In the genomic region with DNA sequence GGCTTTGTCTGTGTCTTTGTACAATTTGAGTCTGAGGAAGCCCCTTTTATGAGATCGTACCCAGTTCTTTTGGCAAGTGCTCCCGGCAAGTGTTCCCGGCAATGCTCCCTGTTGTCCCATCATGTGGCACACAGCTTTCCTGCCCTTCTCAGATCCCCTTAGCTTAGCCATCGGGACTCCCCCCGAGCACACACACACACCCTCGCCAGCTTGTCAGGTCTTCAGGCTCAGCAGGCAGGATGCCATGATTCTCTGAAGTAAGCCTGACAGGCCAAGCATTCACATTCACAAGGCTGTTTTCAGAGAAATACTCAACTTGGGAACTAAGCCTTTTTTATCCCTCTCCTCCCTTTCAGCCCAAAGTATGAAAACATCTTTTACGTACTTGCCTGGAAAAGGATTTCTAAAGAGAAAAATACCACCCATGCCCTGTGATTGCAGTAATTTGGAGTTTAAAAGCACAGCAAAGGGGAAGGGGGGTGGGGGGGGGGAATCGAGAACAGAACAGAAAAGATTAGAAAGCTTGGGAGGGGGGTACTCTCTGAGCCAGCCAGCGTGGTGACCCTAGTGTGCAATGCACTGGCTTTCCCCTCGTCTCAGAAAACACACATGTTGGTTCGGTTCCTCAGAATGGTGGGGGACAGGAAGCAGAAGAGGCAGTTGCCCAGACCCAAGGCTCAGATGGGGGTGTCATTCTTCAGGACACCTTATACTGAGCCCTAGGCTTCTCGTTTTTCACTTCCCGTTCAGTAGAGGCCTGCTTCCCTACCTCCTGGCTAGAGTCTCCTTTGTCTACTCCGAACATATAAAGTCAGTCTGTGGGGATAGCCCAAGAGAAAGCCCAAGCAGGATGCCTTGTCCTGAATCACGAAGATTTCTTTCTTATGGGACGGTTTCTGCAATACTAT, we compare ENCODE assay signal across 12 mouse cellular contexts. TPM values are rescaled to one million over a fixed set of nuclear protein-coding genes. Genes with fewer than 3 reads are reported as not detected.
DNase-seq lines count a peak whose midpoint lies in the region; ATAC-seq and TF ChIP-seq lines count a peak whose summit lies in the region.
"Had no signal": no experiment of that assay in that cellular context is flagged by ENCODE, and none has a peak within 500 bp of the region (broad histone marks: within the 10 kb centered on the region; RNA-seq: fewer than 3 reads in every experiment).

No protein-coding gene starts in this region.

- peak overlapping the region; percentile 34 for H3K27ac ChIP-seq in liver, postnatal 0 days (ENCODE audit: low read depth)
- H3K27ac ChIP-seq in liver, embryonic 12.5 days, result no peak overlapping the region
- H3K27ac ChIP-seq in forebrain, embryonic 16.5 days (ENCODE audit: low read length), result peak overlapping the region; percentile 20; the same call in 1 of the 2 replicates
- H3K27ac ChIP-seq in midbrain, postnatal 0 days (ENCODE audit: low read depth, low read length), result no peak overlapping the region
- no peak overlapping the region for H3K27ac ChIP-seq in intestine, postnatal 0 days (ENCODE audit: low read depth, low read length)
- H3K27ac ChIP-seq: heart, adult 2 months had no signal

- TF ChIP-seq EP300 in liver, postnatal 0 days (IDR thresholded peaks at IDR 0.05; ENCODE audit: low read depth), result no peak

- no peak overlapping the region for H3K9ac ChIP-seq in liver, postnatal 0 days (replicated peaks)
- H3K9ac ChIP-seq in liver, embryonic 12.5 days, result no peak overlapping the region
- H3K9ac ChIP-seq in forebrain, embryonic 16.5 days (replicated peaks; ENCODE audit: low read depth, low read length), result no peak overlapping the region
- H3K9ac ChIP-seq in midbrain, postnatal 0 days (replicated peaks; ENCODE audit: low read length, poor library complexity, severe bottlenecking), result no peak overlapping the region
- no peak overlapping the region for H3K9ac ChIP-seq in intestine, postnatal 0 days (ENCODE audit: low read depth, low read length)

- H3K36me3 ChIP-seq in liver, postnatal 0 days (replicated peaks; ENCODE audit: insufficient read depth, low read length), result no peaks in the 10 kb centered on the region
- no peaks in the 10 kb centered on the region for H3K36me3 ChIP-seq in liver, embryonic 12.5 days
- no peaks in the 10 kb centered on the region for H3K36me3 ChIP-seq in forebrain, embryonic 16.5 days (ENCODE audit: control insufficient read depth, insufficient read depth)
- no peaks in the 10 kb centered on the region for H3K36me3 ChIP-seq in midbrain, postnatal 0 days (ENCODE audit: insufficient read depth, low read length)
- no peaks in the 10 kb centered on the region for H3K36me3 ChIP-seq in intestine, postnatal 0 days (ENCODE audit: control insufficient read depth, insufficient read depth)
- H3K36me3 ChIP-seq: G1E had no signal

- WGBS in liver, postnatal 0 days (ENCODE audit: insufficient replicate concordance), result 61% methylated on average over 16 of the region's 16 CpGs
- 60% methylated on average over 16 of the region's 16 CpGs for WGBS in liver, embryonic 12.5 days (ENCODE audit: insufficient replicate concordance)
- WGBS in forebrain, embryonic 16.5 days, result 20% methylated on average over 16 of the region's 16 CpGs
- WGBS in midbrain, postnatal 0 days, result 39% methylated on average over 16 of the region's 16 CpGs
- WGBS in intestine, postnatal 0 days, result 84% methylated on average over 16 of the region's 16 CpGs

- H3K4me2 ChIP-seq in liver, postnatal 0 days (ENCODE audit: low read depth, low read length), result 0 out of 2 replicates have a peak overlapping the region, but pooled peaks have one; percentile 6
- H3K4me2 ChIP-seq in liver, embryonic 12.5 days, result no peak overlapping the region
- H3K4me2 ChIP-seq in forebrain, embryonic 16.5 days (ENCODE audit: low read length), result peak overlapping the region; percentile 34
- no peak overlapping the region for H3K4me2 ChIP-seq in midbrain, postnatal 0 days (ENCODE audit: low read depth, low read length, poor library complexity, severe bottlenecking)
- H3K4me2 ChIP-seq in intestine, postnatal 0 days (replicated peaks; ENCODE audit: low read depth), result no peak overlapping the region

- peaks cover 16% of the 10 kb centered on the region for H3K4me1 ChIP-seq in liver, postnatal 0 days (ENCODE audit: insufficient read depth)
- peaks cover 10% of the 10 kb centered on the region for H3K4me1 ChIP-seq in liver, embryonic 12.5 days
- peaks cover 27% of the 10 kb centered on the region for H3K4me1 ChIP-seq in forebrain, embryonic 16.5 days (replicated peaks; ENCODE audit: control insufficient read depth, insufficient read depth, low read length)
- H3K4me1 ChIP-seq in midbrain, postnatal 0 days (ENCODE audit: insufficient read depth, low read length), result no peaks in the 10 kb centered on the region
- no peaks in the 10 kb centered on the region for H3K4me1 ChIP-seq in intestine, postnatal 0 days (replicated peaks; ENCODE audit: control insufficient read depth, insufficient read depth, low read length)

- ATAC-seq in liver, postnatal 0 days, result peak; percentile 38; the same call in 1 of the 2 replicates
- no peak for ATAC-seq in liver, embryonic 12.5 days
- peak; percentile 65 for ATAC-seq in common myeloid progenitor, adult 5-6 weeks (replicated peaks; ENCODE audit: low read depth, poor library complexity, severe bottlenecking)
- ATAC-seq in forebrain, embryonic 16.5 days, result peak; percentile 89
- ATAC-seq in midbrain, postnatal 0 days (ENCODE audit: low FRiP score), result peak; percentile 17; the same call in 1 of the 2 replicates
- ATAC-seq in cerebellum, adult (ENCODE audit: insufficient number of reproducible peaks, low FRiP score, low TSS enrichment), result no peak
- ATAC-seq in intestine, postnatal 0 days, result no peak
- ATAC-seq: intestine, embryonic 16.5 days had no signal

- no peaks in the 10 kb centered on the region for H3K9me3 ChIP-seq in liver, postnatal 0 days (ENCODE audit: low read length)
- no peaks in the 10 kb centered on the region for H3K9me3 ChIP-seq in liver, embryonic 12.5 days (replicated peaks)
- no peaks in the 10 kb centered on the region for H3K9me3 ChIP-seq in forebrain, embryonic 16.5 days (ENCODE audit: control insufficient read depth, low read length)
- no peaks in the 10 kb centered on the region for H3K9me3 ChIP-seq in midbrain, postnatal 0 days (ENCODE audit: low read length)
- no peaks in the 10 kb centered on the region for H3K9me3 ChIP-seq in intestine, postnatal 0 days (ENCODE audit: control insufficient read depth)
- H3K9me3 ChIP-seq: G1E had no signal

- no peak for TF ChIP-seq CTCF in liver, postnatal 0 days (IDR thresholded peaks at IDR 0.05; ENCODE audit: low read depth)
- TF ChIP-seq CTCF in midbrain, postnatal 0 days (IDR thresholded peaks at IDR 0.05), result no peak
- no peak for TF ChIP-seq CTCF in intestine, postnatal 0 days (IDR thresholded peaks at IDR 0.05; ENCODE audit: low read depth)

- no peaks in the 10 kb centered on the region for H3K27me3 ChIP-seq in liver, postnatal 0 days (ENCODE audit: insufficient read depth, low read length)
- peaks cover 38% of the 10 kb centered on the region; the same call in 1 of the 2 replicates for H3K27me3 ChIP-seq in liver, embryonic 12.5 days (replicated peaks)
- H3K27me3 ChIP-seq in forebrain, embryonic 16.5 days (replicated peaks; ENCODE audit: control insufficient read depth, insufficient read depth, low read length), result peaks cover 9% of the 10 kb centered on the region
- H3K27me3 ChIP-seq in midbrain, postnatal 0 days (ENCODE audit: insufficient read depth, low read length), result peaks cover 17% of the 10 kb centered on the region
- no peaks in the 10 kb centered on the region for H3K27me3 ChIP-seq in intestine, postnatal 0 days (replicated peaks; ENCODE audit: control insufficient read depth, insufficient read depth, low read length)

- DNase-seq in liver, postnatal 0 days, result no peak
- DNase-seq in midbrain, postnatal 0 days (ENCODE audit: low spot score), result peak; percentile 76
- DNase-seq in c-Kit-positive CD71-positive TER-119-positive erythroid progenitor cells, embryonic 14.5 days (ENCODE audit: low spot score), result no peak
- DNase-seq: adrenal gland, adult 8-10 months; heart, adult 2 months had no signal

- H3K4me3 ChIP-seq in liver, postnatal 0 days (ENCODE audit: low read depth, low read length), result no peak overlapping the region
- no peak overlapping the region for H3K4me3 ChIP-seq in liver, embryonic 12.5 days
- H3K4me3 ChIP-seq in forebrain, embryonic 16.5 days (replicated peaks; ENCODE audit: low read length), result no peak overlapping the region
- H3K4me3 ChIP-seq in midbrain, postnatal 0 days (ENCODE audit: low read depth, low read length), result no peak overlapping the region
- H3K4me3 ChIP-seq in intestine, postnatal 0 days (ENCODE audit: low read depth, low read length), result no peak overlapping the region
- H3K4me3 ChIP-seq: heart, adult 2 months had no signal

RNA-seq across cellular contexts. Expression of gene Hes1, which starts 41.0 kb away (rescaled TPM):
- 14.3 and 20.1 TPM in 2 replicates for polyA plus RNA-seq in liver, postnatal 0 days (2015; fragmentation: Nextera tagmentation; extraction: Ambion mirVana)
- polyA plus RNA-seq in liver, embryonic 12.5 days (2016; fragmentation: Nextera tagmentation; extraction: Ambion mirVana), result 12.5 and 12.7 TPM in 2 replicates
- 0.05 and 0.58 TPM in 2 replicates for total RNA-seq in common myeloid progenitor, adult 5-6 weeks (2017)
- 9.6 and 14.5 TPM in 2 replicates for polyA plus RNA-seq in forebrain, embryonic 16.5 days (2015; fragmentation: Nextera tagmentation; extraction: Ambion mirVana)
- 10.2 and 10.3 TPM in 2 replicates for total RNA-seq in midbrain, postnatal 0 days (2014; rRNA removed)
- 9.2 and 13.0 TPM in 2 replicates for polyA plus RNA-seq in midbrain, postnatal 0 days (2015; fragmentation: Nextera tagmentation; extraction: Ambion mirVana)
- polyA plus RNA-seq in intestine, postnatal 0 days (2015; fragmentation: Nextera tagmentation; extraction: Ambion mirVana), result 44.0 and 52.9 TPM in 2 replicates

Comparison
In these comparisons a context has a peak if more than half of its experiments do, and no peak if none do; other contexts are left out.
1. ATAC-seq: peak in liver, postnatal 0 days (single experiment), common myeloid progenitor, adult 5-6 weeks (single experiment), forebrain, embryonic 16.5 days (single experiment) and midbrain, postnatal 0 days (single experiment); none in liver, embryonic 12.5 days (single experiment), cerebellum, adult (single experiment) and intestine, postnatal 0 days (single experiment).
2. H3K27ac ChIP-seq: peak in liver, postnatal 0 days (single experiment) and forebrain, embryonic 16.5 days (single experiment); none in liver, embryonic 12.5 days (single experiment), midbrain, postnatal 0 days (single experiment) and intestine, postnatal 0 days (single experiment).
3. H3K4me2 ChIP-seq: peak in liver, postnatal 0 days (single experiment) and forebrain, embryonic 16.5 days (single experiment); none in liver, embryonic 12.5 days (single experiment), midbrain, postnatal 0 days (single experiment) and intestine, postnatal 0 days (single experiment).